Mouse (Mus musculus): ENCODE results near the gene Drd1. TPM values are rescaled to one million over a fixed set of nuclear protein-coding genes. Genes with fewer than 3 reads are reported as not detected.

Gene Drd1
- polyA plus RNA-seq (2016; fragmentation: Nextera tagmentation; extraction: Ambion mirVana) = 0.20 and 0.22 TPM in 2 replicates

- H3K9me3 ChIP-seq = no peaks in the 10 kb centered on the region
- peak; percentile 74; the same call in 1 of the 2 replicates for ATAC-seq (ENCODE audit: insufficient number of reproducible peaks, insufficient read depth, low FRiP score, low TSS enrichment)
- H3K4me3 ChIP-seq = peak within 1 kb of the TSS; percentile 42
- no peak within 1 kb of the TSS for H3K27ac ChIP-seq
- 0% methylated on average over 28 of the region's 31 CpGs for WGBS
- H3K4me1 ChIP-seq = peaks cover 7% of the 10 kb centered on the region; the same call in 1 of the 2 replicates
- peak within 1 kb of the TSS; percentile 89 for H3K4me2 ChIP-seq (replicated peaks)
- peak within 1 kb of the TSS; percentile 30; the same call in 1 of the 2 replicates for H3K9ac ChIP-seq
- peaks cover 36% of the 10 kb centered on the region for H3K27me3 ChIP-seq
- no peaks in the 10 kb centered on the region for H3K36me3 ChIP-seq
Observed at GRCm38 (mm10) chr13:54055448-54055861, at the start of gene Drd1. Gene Drd1, minus strand, starts transcription at chr13:54055705.

- H3K9me3 ChIP-seq = no peaks in the 10 kb centered on the region
- WGBS = 71% methylated on average over 10 of the region's 10 CpGs
- no peak overlapping the region for H3K4me2 ChIP-seq (replicated peaks)
- no peaks in the 10 kb centered on the region for H3K4me1 ChIP-seq
- H3K27ac ChIP-seq = no peak overlapping the region
- no peak overlapping the region for H3K4me3 ChIP-seq
- no peak overlapping the region for H3K9ac ChIP-seq
- ATAC-seq (ENCODE audit: insufficient number of reproducible peaks, insufficient read depth, low FRiP score, low TSS enrichment) = no peak
- H3K36me3 ChIP-seq = peaks cover 31% of the 10 kb centered on the region
- H3K27me3 ChIP-seq = no peaks in the 10 kb centered on the region
Observed at GRCm38 (mm10) chr13:54103866-54104265, 48.4 kb upstream of the Drd1 start.

GRCm38 (mm10) chr13:54103271-54103670 lies 47.8 kb upstream of the Drd1 start:
- H3K36me3 ChIP-seq = peaks cover 29% of the 10 kb centered on the region
- H3K4me2 ChIP-seq (replicated peaks) = no peak overlapping the region
- WGBS = 86% methylated on average over 3 of the region's 3 CpGs
- H3K4me1 ChIP-seq = no peaks in the 10 kb centered on the region
- H3K4me3 ChIP-seq = no peak overlapping the region
- no peak overlapping the region for H3K9ac ChIP-seq
- no peaks in the 10 kb centered on the region for H3K27me3 ChIP-seq
- no peak overlapping the region for H3K27ac ChIP-seq
- H3K9me3 ChIP-seq = no peaks in the 10 kb centered on the region
- ATAC-seq (ENCODE audit: insufficient number of reproducible peaks, insufficient read depth, low FRiP score, low TSS enrichment) = no peak

GRCm38 (mm10) chr13:54102061-54102460 lies 46.6 kb upstream of the Drd1 start:
- WGBS = 80% methylated on average over 3 of the region's 3 CpGs
- no peaks in the 10 kb centered on the region for H3K4me1 ChIP-seq
- H3K36me3 ChIP-seq = peaks cover 36% of the 10 kb centered on the region
- no peak overlapping the region for H3K27ac ChIP-seq
- no peak overlapping the region for H3K9ac ChIP-seq
- no peak for ATAC-seq (ENCODE audit: insufficient number of reproducible peaks, insufficient read depth, low FRiP score, low TSS enrichment)
- no peaks in the 10 kb centered on the region for H3K9me3 ChIP-seq
- no peaks in the 10 kb centered on the region for H3K27me3 ChIP-seq
- H3K4me3 ChIP-seq = no peak overlapping the region
- no peak overlapping the region for H3K4me2 ChIP-seq (replicated peaks)

- no peaks in the 10 kb centered on the region for H3K4me1 ChIP-seq
- WGBS = 91% methylated on average over 15 of the region's 15 CpGs
- H3K4me2 ChIP-seq (replicated peaks) = no peak overlapping the region
- H3K36me3 ChIP-seq = peaks cover 29% of the 10 kb centered on the region
- no peaks in the 10 kb centered on the region for H3K27me3 ChIP-seq
- no peak overlapping the region for H3K9ac ChIP-seq
- H3K4me3 ChIP-seq = no peak overlapping the region
- no peaks in the 10 kb centered on the region for H3K9me3 ChIP-seq
- ATAC-seq (ENCODE audit: insufficient number of reproducible peaks, insufficient read depth, low FRiP score, low TSS enrichment) = no peak
- no peak overlapping the region for H3K27ac ChIP-seq
Observed at GRCm38 (mm10) chr13:54101031-54101820, 45.7 kb upstream of the Drd1 start.

GRCm38 (mm10) chr13:54097797-54098196 lies 42.3 kb upstream of the Drd1 start:
- no peak overlapping the region for H3K4me2 ChIP-seq (replicated peaks)
- WGBS = 88% methylated on average over 6 of the region's 6 CpGs
- no peaks in the 10 kb centered on the region for H3K27me3 ChIP-seq
- peaks cover 28% of the 10 kb centered on the region for H3K36me3 ChIP-seq
- H3K9ac ChIP-seq = no peak overlapping the region
- no peaks in the 10 kb centered on the region for H3K9me3 ChIP-seq
- H3K4me3 ChIP-seq = no peak overlapping the region
- H3K4me1 ChIP-seq = no peaks in the 10 kb centered on the region
- no peak overlapping the region for H3K27ac ChIP-seq
- ATAC-seq (ENCODE audit: insufficient number of reproducible peaks, insufficient read depth, low FRiP score, low TSS enrichment) = no peak

- H3K9ac ChIP-seq = no peak overlapping the region
- H3K4me2 ChIP-seq (replicated peaks) = no peak overlapping the region
- H3K4me3 ChIP-seq = no peak overlapping the region
- peaks cover 33% of the 10 kb centered on the region for H3K36me3 ChIP-seq
- H3K27me3 ChIP-seq = no peaks in the 10 kb centered on the region
- 87% methylated on average over 4 of the region's 4 CpGs for WGBS
- no peaks in the 10 kb centered on the region for H3K9me3 ChIP-seq
- no peak for ATAC-seq (ENCODE audit: insufficient number of reproducible peaks, insufficient read depth, low FRiP score, low TSS enrichment)
- no peak overlapping the region for H3K27ac ChIP-seq
- no peaks in the 10 kb centered on the region for H3K4me1 ChIP-seq
Observed at GRCm38 (mm10) chr13:54097227-54097626, 41.7 kb upstream of the Drd1 start.

GRCm38 (mm10) chr13:54095721-54096120 lies 40.2 kb upstream of the Drd1 start:
- Histone ChIP-seq H3K4me2 (replicated peaks) (no peak overlapping the region), H3K4me3 (no peak overlapping the region), H3K4me1 (no peaks in the 10 kb centered on the region), H3K9me3 (no peaks in the 10 kb centered on the region), H3K27ac (no peak overlapping the region), H3K27me3 (no peaks in the 10 kb centered on the region), H3K9ac (no peak overlapping the region), H3K36me3 (peaks cover 46% of the 10 kb centered on the region)
- no peak for ATAC-seq (ENCODE audit: insufficient number of reproducible peaks, insufficient read depth, low FRiP score, low TSS enrichment)
- WGBS = 88% methylated on average over 8 of the region's 8 CpGs

GRCm38 (mm10) chr13:54094963-54095362 lies 39.5 kb upstream of the Drd1 start:
- Histone ChIP-seq H3K36me3 (peaks cover 46% of the 10 kb centered on the region), H3K4me3 (no peak overlapping the region)
- WGBS = 79% methylated on average over 6 of the region's 6 CpGs

GRCm38 (mm10) chr13:54094349-54094748 lies 38.8 kb upstream of the Drd1 start:
- H3K36me3 ChIP-seq = peaks cover 52% of the 10 kb centered on the region
- H3K27ac ChIP-seq = no peak overlapping the region
- no peaks in the 10 kb centered on the region for H3K4me1 ChIP-seq
- no peaks in the 10 kb centered on the region for H3K9me3 ChIP-seq
- H3K4me2 ChIP-seq (replicated peaks) = no peak overlapping the region
- 93% methylated on average over 4 of the region's 4 CpGs for WGBS
- H3K9ac ChIP-seq = no peak overlapping the region
- H3K4me3 ChIP-seq = no peak overlapping the region
- no peaks in the 10 kb centered on the region for H3K27me3 ChIP-seq
- no peak for ATAC-seq (ENCODE audit: insufficient number of reproducible peaks, insufficient read depth, low FRiP score, low TSS enrichment)

More at GRCm38 (mm10) chr13:54094963-54095362, 39.5 kb upstream of the Drd1 start:
- H3K9me3 ChIP-seq = no peaks in the 10 kb centered on the region
- H3K4me2 ChIP-seq (replicated peaks) = no peak overlapping the region
- no peak for ATAC-seq (ENCODE audit: insufficient number of reproducible peaks, insufficient read depth, low FRiP score, low TSS enrichment)
- H3K27me3 ChIP-seq = no peaks in the 10 kb centered on the region
- H3K4me1 ChIP-seq = no peaks in the 10 kb centered on the region
- no peak overlapping the region for H3K27ac ChIP-seq
- H3K9ac ChIP-seq = no peak overlapping the region

GRCm38 (mm10) chr13:54091719-54092118 lies 36.2 kb upstream of the Drd1 start:
- Histone ChIP-seq H3K4me2 (replicated peaks) (no peak overlapping the region), H3K36me3 (peaks cover 62% of the 10 kb centered on the region), H3K9me3 (no peaks in the 10 kb centered on the region), H3K4me3 (no peak overlapping the region), H3K9ac (no peak overlapping the region), H3K27ac (no peak overlapping the region), H3K27me3 (no peaks in the 10 kb centered on the region), H3K4me1 (no peaks in the 10 kb centered on the region)
- WGBS = 86% methylated on average over 6 of the region's 6 CpGs
- ATAC-seq (ENCODE audit: insufficient number of reproducible peaks, insufficient read depth, low FRiP score, low TSS enrichment) = no peak

- ATAC-seq (ENCODE audit: insufficient number of reproducible peaks, insufficient read depth, low FRiP score, low TSS enrichment) = no peak
- Histone ChIP-seq H3K4me2 (replicated peaks) (no peak overlapping the region), H3K4me3 (no peak overlapping the region), H3K27ac (no peak overlapping the region), H3K9me3 (no peaks in the 10 kb centered on the region), H3K36me3 (peaks cover 39% of the 10 kb centered on the region), H3K9ac (no peak overlapping the region), H3K27me3 (no peaks in the 10 kb centered on the region), H3K4me1 (peaks cover 1% of the 10 kb centered on the region; the same call in 1 of the 2 replicates)
- 93% methylated on average over 18 of the region's 18 CpGs for WGBS
Observed at GRCm38 (mm10) chr13:54085266-54085665, 29.8 kb upstream of the Drd1 start.

Measured in embryonic facial prominence, embryonic 12.5 days (tissue).